Mouse (Mus musculus): ENCODE results near the gene Usp13. TPM values are rescaled to one million over a fixed set of nuclear protein-coding genes. Genes with fewer than 3 reads are reported as not detected.

The Usp13 gene
- 3.8 and 6.3 TPM in 2 replicates for polyA plus RNA-seq (2014; fragmentation: Nextera tagmentation; extraction: Ambion mirVana)

- Histone ChIP-seq H3K27ac (replicated peaks; ENCODE audit: low read depth, low read length) (peak within 1 kb of the TSS; percentile 73), H3K4me2 (ENCODE audit: low read depth, severe bottlenecking) (peak within 1 kb of the TSS; percentile 77), H3K9me3 (ENCODE audit: control insufficient read depth, low read length) (no peaks in the 10 kb centered on the region), H3K27me3 (ENCODE audit: control insufficient read depth, insufficient read depth, low read length) (no peaks in the 10 kb centered on the region), H3K4me3 (ENCODE audit: low read depth, low read length) (peak within 1 kb of the TSS; percentile 73), H3K9ac (ENCODE audit: low read length) (peak within 1 kb of the TSS; percentile 84), H3K36me3 (ENCODE audit: control insufficient read depth, insufficient read depth, low read length) (no peaks in the 10 kb centered on the region), H3K4me1 (ENCODE audit: control insufficient read depth, insufficient read depth, low read length) (no peaks in the 10 kb centered on the region)
- WGBS: under 1% methylated on average over 80 of the region's 84 CpGs
- ATAC-seq (ENCODE audit: insufficient number of reproducible peaks, low FRiP score, low TSS enrichment, low read depth) (peak; percentile 89), DNase-seq (ENCODE audit: low spot score) (peak; percentile 87)
Measured at GRCm38 (mm10) chr3:32817357-32818326, at the start of gene Usp13. Usp13 (plus strand) TSS chr3:32817546.

GRCm38 (mm10) chr3:32770781-32771180, 46.6 kb upstream of the Usp13 start:
- H3K4me2 ChIP-seq (ENCODE audit: low read depth, severe bottlenecking): no peak overlapping the region
- no peak overlapping the region for H3K27ac ChIP-seq (replicated peaks; ENCODE audit: low read depth, low read length)
- H3K27me3 ChIP-seq (ENCODE audit: control insufficient read depth, insufficient read depth, low read length): no peaks in the 10 kb centered on the region
- no peak overlapping the region for H3K4me3 ChIP-seq (ENCODE audit: low read depth, low read length)
- DNase-seq (ENCODE audit: low spot score): no peak
- no peaks in the 10 kb centered on the region for H3K36me3 ChIP-seq (ENCODE audit: control insufficient read depth, insufficient read depth, low read length)
- H3K4me1 ChIP-seq (ENCODE audit: control insufficient read depth, insufficient read depth, low read length): no peaks in the 10 kb centered on the region
- ATAC-seq (ENCODE audit: insufficient number of reproducible peaks, low FRiP score, low TSS enrichment, low read depth): no peak
- H3K9me3 ChIP-seq (ENCODE audit: control insufficient read depth, low read length): no peaks in the 10 kb centered on the region
- H3K9ac ChIP-seq (ENCODE audit: low read length): no peak overlapping the region
- 86% methylated on average over 2 of the region's 2 CpGs for WGBS

- Histone ChIP-seq H3K36me3 (ENCODE audit: control insufficient read depth, insufficient read depth, low read length) (no peaks in the 10 kb centered on the region), H3K27me3 (ENCODE audit: control insufficient read depth, insufficient read depth, low read length) (no peaks in the 10 kb centered on the region), H3K9ac (ENCODE audit: low read length) (peak overlapping the region; percentile 84), H3K27ac (replicated peaks; ENCODE audit: low read depth, low read length) (peak overlapping the region; percentile 73), H3K4me2 (ENCODE audit: low read depth, severe bottlenecking) (peak overlapping the region; percentile 77), H3K9me3 (ENCODE audit: control insufficient read depth, low read length) (no peaks in the 10 kb centered on the region), H3K4me1 (ENCODE audit: control insufficient read depth, insufficient read depth, low read length) (no peaks in the 10 kb centered on the region), H3K4me3 (ENCODE audit: low read depth, low read length) (peak overlapping the region; percentile 73)
- no peak for DNase-seq (ENCODE audit: low spot score)
- ATAC-seq (ENCODE audit: insufficient number of reproducible peaks, low FRiP score, low TSS enrichment, low read depth): peak; percentile 36; the same call in 1 of the 2 replicates
- WGBS: 9% methylated on average over 9 of the region's 9 CpGs
Measured at GRCm38 (mm10) chr3:32817001-32817356, 367 bp upstream of the Usp13 start.

- ATAC-seq (ENCODE audit: insufficient number of reproducible peaks, low FRiP score, low TSS enrichment, low read depth) (no peak), DNase-seq (ENCODE audit: low spot score) (peak; percentile 35)
- Histone ChIP-seq H3K4me1 (ENCODE audit: control insufficient read depth, insufficient read depth, low read length) (no peaks in the 10 kb centered on the region), H3K9ac (ENCODE audit: low read length) (peak overlapping the region; percentile 17; the same call in 1 of the 2 replicates), H3K9me3 (ENCODE audit: control insufficient read depth, low read length) (no peaks in the 10 kb centered on the region), H3K27ac (replicated peaks; ENCODE audit: low read depth, low read length) (no peak overlapping the region), H3K4me2 (ENCODE audit: low read depth, severe bottlenecking) (peak overlapping the region; percentile 77), H3K36me3 (ENCODE audit: control insufficient read depth, insufficient read depth, low read length) (no peaks in the 10 kb centered on the region), H3K4me3 (ENCODE audit: low read depth, low read length) (peak overlapping the region; percentile 73), H3K27me3 (ENCODE audit: control insufficient read depth, insufficient read depth, low read length) (no peaks in the 10 kb centered on the region)
- 7% methylated on average over 12 of the region's 12 CpGs for WGBS
Measured at GRCm38 (mm10) chr3:32818327-32818900, 1.1 kb downstream of the Usp13 start.

GRCm38 (mm10) chr3:32822620-32823019, 5.3 kb downstream of the Usp13 start:
- no peak overlapping the region for H3K9ac ChIP-seq (ENCODE audit: low read length)
- H3K4me2 ChIP-seq (ENCODE audit: low read depth, severe bottlenecking): no peak overlapping the region
- no peak overlapping the region for H3K4me3 ChIP-seq (ENCODE audit: low read depth, low read length)
- H3K27me3 ChIP-seq (ENCODE audit: control insufficient read depth, insufficient read depth, low read length): no peaks in the 10 kb centered on the region
- H3K9me3 ChIP-seq (ENCODE audit: control insufficient read depth, low read length): no peaks in the 10 kb centered on the region
- H3K4me1 ChIP-seq (ENCODE audit: control insufficient read depth, insufficient read depth, low read length): no peaks in the 10 kb centered on the region
- ATAC-seq (ENCODE audit: insufficient number of reproducible peaks, low FRiP score, low TSS enrichment, low read depth) (no peak), DNase-seq (ENCODE audit: low spot score) (no peak)
- no peaks in the 10 kb centered on the region for H3K36me3 ChIP-seq (ENCODE audit: control insufficient read depth, insufficient read depth, low read length)
- 45% methylated on average over 3 of the region's 3 CpGs for WGBS
- no peak overlapping the region for H3K27ac ChIP-seq (replicated peaks; ENCODE audit: low read depth, low read length)

GRCm38 (mm10) chr3:32824923-32825322, 7.6 kb downstream of the Usp13 start:
- Histone ChIP-seq H3K9me3 (ENCODE audit: control insufficient read depth, low read length) (no peaks in the 10 kb centered on the region), H3K4me3 (ENCODE audit: low read depth, low read length) (no peak overlapping the region), H3K27ac (replicated peaks; ENCODE audit: low read depth, low read length) (no peak overlapping the region), H3K9ac (ENCODE audit: low read length) (no peak overlapping the region), H3K4me2 (ENCODE audit: low read depth, severe bottlenecking) (no peak overlapping the region), H3K4me1 (ENCODE audit: control insufficient read depth, insufficient read depth, low read length) (no peaks in the 10 kb centered on the region), H3K27me3 (ENCODE audit: control insufficient read depth, insufficient read depth, low read length) (no peaks in the 10 kb centered on the region), H3K36me3 (ENCODE audit: control insufficient read depth, insufficient read depth, low read length) (no peaks in the 10 kb centered on the region)
- no peak for ATAC-seq (ENCODE audit: insufficient number of reproducible peaks, low FRiP score, low TSS enrichment, low read depth)
- 83% methylated on average over 5 of the region's 5 CpGs for WGBS
- DNase-seq (ENCODE audit: low spot score): no peak

- ATAC-seq (ENCODE audit: insufficient number of reproducible peaks, low FRiP score, low TSS enrichment, low read depth) (no peak), DNase-seq (ENCODE audit: low spot score) (no peak)
- Histone ChIP-seq H3K4me1 (ENCODE audit: control insufficient read depth, insufficient read depth, low read length) (no peaks in the 10 kb centered on the region), H3K9me3 (ENCODE audit: control insufficient read depth, low read length) (no peaks in the 10 kb centered on the region), H3K36me3 (ENCODE audit: control insufficient read depth, insufficient read depth, low read length) (no peaks in the 10 kb centered on the region), H3K27ac (replicated peaks; ENCODE audit: low read depth, low read length) (no peak overlapping the region), H3K9ac (ENCODE audit: low read length) (no peak overlapping the region), H3K4me2 (ENCODE audit: low read depth, severe bottlenecking) (no peak overlapping the region), H3K4me3 (ENCODE audit: low read depth, low read length) (no peak overlapping the region), H3K27me3 (ENCODE audit: control insufficient read depth, insufficient read depth, low read length) (no peaks in the 10 kb centered on the region)
- WGBS: 77% methylated on average over 3 of the region's 3 CpGs
Measured at GRCm38 (mm10) chr3:32825964-32826479, 8.7 kb downstream of the Usp13 start.

GRCm38 (mm10) chr3:32826701-32827100, 9.4 kb downstream of the Usp13 start:
- ATAC-seq (ENCODE audit: insufficient number of reproducible peaks, low FRiP score, low TSS enrichment, low read depth) (no peak), DNase-seq (ENCODE audit: low spot score) (no peak)
- Histone ChIP-seq H3K27me3 (ENCODE audit: control insufficient read depth, insufficient read depth, low read length) (no peaks in the 10 kb centered on the region), H3K9me3 (ENCODE audit: control insufficient read depth, low read length) (no peaks in the 10 kb centered on the region), H3K27ac (replicated peaks; ENCODE audit: low read depth, low read length) (no peak overlapping the region), H3K4me2 (ENCODE audit: low read depth, severe bottlenecking) (no peak overlapping the region), H3K4me1 (ENCODE audit: control insufficient read depth, insufficient read depth, low read length) (no peaks in the 10 kb centered on the region), H3K36me3 (ENCODE audit: control insufficient read depth, insufficient read depth, low read length) (no peaks in the 10 kb centered on the region), H3K9ac (ENCODE audit: low read length) (no peak overlapping the region), H3K4me3 (ENCODE audit: low read depth, low read length) (no peak overlapping the region)
- 86% methylated on average over 6 of the region's 6 CpGs for whole genome bisulfite sequencing

Measured in limb, embryonic 11.5 days (tissue).